Mouse (Mus musculus) embryonic facial prominence, embryonic 10.5 days (tissue): ENCODE data around the gene Col4a2. TPM values are rescaled to one million over a fixed set of nuclear protein-coding genes. Genes with fewer than 3 reads are reported as not detected.
A peak's percentile ranks its signal among the peaks of the same experiment; 100 is the strongest.
"Not testable (repeated sequence)": the region's sequence is repeated elsewhere in the genome, so short reads cannot be mapped to it uniquely, and the experiment has no call there.

Experiments used
- DNase-seq: peaks from one replicate; pipeline ENCODE4 v3.0.0-alpha.2; 2017; ENCODE audit warnings: low spot score
- H3K27ac ChIP-seq: fragments of 300-500 bp; sonication (generic); replicated peaks from 2 replicates; pipeline ENCODE4 v1.5.1; 2016; ENCODE audit warnings: mild to moderate bottlenecking
- H3K27me3 ChIP-seq: fragments of 300-500 bp; sonication (generic); replicated peaks from 2 replicates; pipeline ENCODE4 v1.6.1; 2016; ENCODE audit warnings: low read depth, mild to moderate bottlenecking; ENCODE audit not compliant: poor library complexity, severe bottlenecking
- H3K36me3 ChIP-seq: fragments of 300-500 bp; sonication (generic); replicated peaks from 2 replicates; pipeline ENCODE4 v1.6.1; 2016; ENCODE audit warnings: mild to moderate bottlenecking, moderate library complexity
- H3K4me1 ChIP-seq: fragments of 300-500 bp; sonication (generic); 2 replicates; pipeline ENCODE4 v1.6.1; 2016
- H3K4me3 ChIP-seq: fragments of 300-500 bp; sonication (generic); 2 replicates; pipeline ENCODE4 v1.5.1; 2016; ENCODE audit warnings: mild to moderate bottlenecking, moderate library complexity
- H3K9me3 ChIP-seq: fragments of 300-500 bp; sonication (generic); 2 replicates; pipeline ENCODE4 v1.6.1; 2016; ENCODE audit warnings: mild to moderate bottlenecking
- WGBS: fragments of 180-500 bp; shearing (Covaris S2); methylation state at CpG from one replicate; pipeline ENCODE4 v1.1.7; 2016; 5-methylcytosine and 5-hydroxymethylcytosine counted together
- polyA plus RNA-seq: library from polyadenylated mRNA; unstranded; fragments of >200 nt; fragmentation: Nextera tagmentation; extraction: Ambion mirVana; gene quantifications from 2 replicates; pipeline ENCODE4 v1.2.1, GENCODE M21; 2016

The Col4a2 gene
- polyA plus RNA-seq, 1 experiment from 2014 or later: 54.7 TPM

DNA sequence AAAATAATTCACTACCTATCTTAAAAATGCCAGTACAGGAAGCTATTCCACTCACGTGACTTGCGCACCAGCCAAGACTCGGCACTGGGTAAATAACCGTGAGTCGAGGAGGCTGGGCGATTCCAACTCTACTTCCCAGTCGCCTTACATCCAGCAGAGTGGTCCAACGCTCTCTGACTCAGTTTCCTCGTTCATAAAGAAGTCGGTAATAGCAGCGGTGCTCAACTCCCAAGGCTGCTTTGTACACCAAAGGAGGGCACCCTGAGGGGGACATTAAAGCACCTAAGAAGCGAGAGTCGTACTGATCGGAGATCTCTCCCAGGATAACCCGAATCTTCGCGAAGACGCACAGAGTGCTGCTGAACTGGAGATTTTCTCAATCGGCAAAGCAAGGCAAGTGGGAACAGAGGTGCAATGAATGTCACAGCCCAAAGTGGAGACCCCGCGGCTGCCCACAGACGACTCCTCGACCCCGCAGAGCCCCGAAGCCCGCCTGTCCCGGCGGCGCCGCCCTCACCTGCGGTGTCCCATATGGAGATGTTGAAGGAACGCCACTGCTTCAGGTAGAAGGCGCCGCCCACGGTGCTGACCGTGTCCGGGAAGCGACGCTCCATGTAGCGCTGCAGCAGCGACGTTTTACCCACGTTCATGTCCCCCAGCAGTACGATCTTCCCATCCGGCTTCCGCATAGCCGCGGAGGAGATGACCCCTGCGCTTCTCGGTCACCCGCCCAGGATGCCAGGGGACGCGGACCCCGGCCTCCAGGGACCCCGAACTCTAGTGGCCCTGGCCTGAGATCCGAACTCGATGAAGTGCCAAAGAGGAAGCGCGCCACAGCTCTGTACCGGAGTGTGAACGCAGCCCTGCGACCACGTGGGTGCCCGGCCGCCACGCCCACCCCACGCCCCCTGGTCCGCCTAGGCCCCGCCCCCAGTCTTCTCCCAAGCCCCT, 165.5 kb downstream of the Col4a2 start, which contains the start of gene Rab20:
Rab20 (minus strand) TSS at position 900 of the 951 bp plus-strand sequence.
- Histone ChIP-seq H3K27me3 (peaks cover 98% of the 10 kb centered on the region), H3K9me3 (no peaks in the 10 kb centered on the region), H3K4me3 (peak within 1 kb of the TSS; percentile 69), H3K27ac (no peak within 1 kb of the TSS), H3K4me1 (peaks cover 66% of the 10 kb centered on the region), H3K36me3 (no peaks in the 10 kb centered on the region)
- under 1% methylated on average over 69 of the region's 69 CpGs for WGBS
- DNase-seq: peak; percentile 88

DNA sequence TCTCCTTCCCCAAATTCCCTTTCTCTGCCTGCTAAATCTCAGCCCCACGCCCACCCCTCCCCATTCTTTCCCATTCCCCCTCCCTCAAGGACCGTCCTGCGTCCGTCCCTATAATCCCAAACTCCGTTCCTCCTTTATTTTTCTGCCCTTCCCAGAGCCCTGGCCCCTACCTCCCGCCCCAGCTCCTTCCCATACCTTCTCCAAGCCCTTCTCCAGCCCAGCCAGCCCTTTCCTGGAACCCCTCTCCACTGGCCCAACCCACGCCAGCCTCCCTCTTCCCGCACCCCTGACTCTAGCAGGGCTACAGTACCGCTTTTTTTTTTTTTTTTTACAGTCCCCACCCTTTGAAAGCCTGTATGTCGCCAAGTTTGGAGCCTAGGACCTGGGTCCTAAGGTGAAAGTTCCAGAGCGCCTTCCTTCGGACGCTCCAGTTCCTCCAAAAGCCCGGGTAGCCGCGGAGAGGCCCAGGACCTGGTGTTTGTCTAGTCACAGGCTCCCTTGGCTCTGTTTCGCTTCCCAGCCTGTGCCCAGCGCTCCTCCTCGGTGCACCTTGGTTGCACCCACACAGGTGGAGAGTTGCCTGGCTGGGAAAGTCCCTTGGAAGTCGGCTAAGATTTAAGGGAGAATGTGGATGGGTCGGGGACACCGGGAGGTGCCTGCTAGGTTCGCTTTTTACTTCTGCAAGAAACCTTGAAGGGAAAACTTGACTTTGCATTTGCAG, 166.4 kb downstream of the Col4a2 start:
- 1% methylated on average over 23 of the region's 23 CpGs for WGBS
- DNase-seq: peak; percentile 37

DNA sequence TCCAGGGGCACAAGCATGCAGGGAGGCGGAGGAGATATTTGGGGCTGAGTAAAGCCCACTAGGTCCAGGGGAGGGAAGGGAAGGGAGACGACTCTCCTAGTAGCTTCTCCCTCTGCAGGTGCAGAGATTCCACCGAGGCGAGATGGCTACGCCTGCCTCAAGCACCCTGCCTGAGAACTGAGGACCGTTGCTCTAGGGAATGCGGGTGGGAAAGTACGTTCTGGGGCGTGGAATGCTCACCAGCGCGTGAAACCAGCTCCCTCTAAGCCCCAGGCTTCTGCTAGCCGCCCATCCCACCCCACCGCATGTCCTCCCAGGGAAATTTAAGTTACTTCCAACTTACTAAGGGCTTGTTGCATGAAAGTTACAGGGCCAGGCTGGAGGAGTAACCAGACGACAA, 167.0 kb downstream of the Col4a2 start:
- Histone ChIP-seq H3K36me3 (no peaks in the 10 kb centered on the region), H3K4me3 (0 out of 2 replicates have a peak overlapping the region, but pooled peaks have one; percentile 1), H3K9me3 (no peaks in the 10 kb centered on the region), H3K27ac (no peak overlapping the region), H3K27me3 (peaks cover 91% of the 10 kb centered on the region), H3K4me1 (peaks cover 56% of the 10 kb centered on the region)
- 3% methylated on average over 14 of the region's 14 CpGs for WGBS
- peak; percentile 14 for DNase-seq

More for the DNA sequence above, 166.4 kb downstream of the Col4a2 start:
- Histone ChIP-seq H3K36me3 (no peaks in the 10 kb centered on the region), H3K27ac (no peak overlapping the region), H3K4me3 (peak overlapping the region; percentile 69), H3K27me3 (peaks cover 95% of the 10 kb centered on the region), H3K4me1 (peaks cover 57% of the 10 kb centered on the region), H3K9me3 (no peaks in the 10 kb centered on the region)

DNA sequence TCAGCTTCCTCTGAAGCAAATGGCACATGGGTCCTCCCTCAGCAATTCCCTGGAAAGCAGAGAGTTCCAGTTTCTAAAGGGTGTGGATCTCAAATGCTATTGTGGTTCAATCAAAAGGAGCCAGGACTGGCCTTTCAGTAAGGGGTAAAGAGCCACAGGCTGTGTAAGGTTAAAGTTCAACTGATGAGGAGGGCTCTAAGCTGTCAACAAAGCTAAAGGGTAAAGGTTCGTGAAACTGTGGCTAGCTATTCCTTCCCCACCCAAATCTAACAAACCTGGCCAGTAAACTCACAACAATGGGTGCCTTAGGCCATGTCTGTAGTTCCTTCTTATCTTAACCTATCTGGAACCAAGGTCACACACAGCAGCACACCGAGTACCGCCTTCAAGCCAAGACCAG, 169.3 kb downstream of the Col4a2 start:
- Histone ChIP-seq H3K9me3 (no peaks in the 10 kb centered on the region), H3K4me3 (no peak overlapping the region), H3K4me1 (peaks cover 40% of the 10 kb centered on the region), H3K27ac (no peak overlapping the region), H3K36me3 (no peaks in the 10 kb centered on the region), H3K27me3 (peaks cover 70% of the 10 kb centered on the region)
- 59% methylated on average over 3 of the region's 3 CpGs for WGBS
- DNase-seq: no peak

DNA sequence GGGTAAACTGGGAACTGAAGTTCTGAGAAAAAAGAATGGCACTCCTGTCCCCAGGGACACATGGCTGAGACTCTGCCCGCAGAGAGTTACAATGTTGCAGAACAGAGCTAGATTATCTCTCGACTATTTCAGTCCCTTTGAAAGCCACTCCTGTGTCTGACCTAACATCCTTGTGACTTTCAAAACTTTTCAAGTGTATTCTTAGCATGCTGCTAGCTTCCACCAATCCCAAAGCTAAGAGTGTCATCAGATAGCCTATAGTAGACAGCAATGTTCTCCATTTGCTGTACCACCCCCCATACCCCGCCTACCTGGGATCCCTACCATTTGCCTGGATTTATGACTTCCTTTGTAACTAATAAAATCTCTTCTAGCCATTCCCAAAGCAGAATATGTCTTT, 169.9 kb downstream of the Col4a2 start:
- no peak overlapping the region for H3K27ac ChIP-seq
- peaks cover 64% of the 10 kb centered on the region for H3K27me3 ChIP-seq
- DNase-seq: no peak
- no peaks in the 10 kb centered on the region for H3K9me3 ChIP-seq
- H3K4me3 ChIP-seq: no peak overlapping the region
- 75% methylated on average over 3 of the region's 3 CpGs for WGBS
- H3K36me3 ChIP-seq: no peaks in the 10 kb centered on the region
- H3K4me1 ChIP-seq: peaks cover 33% of the 10 kb centered on the region

DNA sequence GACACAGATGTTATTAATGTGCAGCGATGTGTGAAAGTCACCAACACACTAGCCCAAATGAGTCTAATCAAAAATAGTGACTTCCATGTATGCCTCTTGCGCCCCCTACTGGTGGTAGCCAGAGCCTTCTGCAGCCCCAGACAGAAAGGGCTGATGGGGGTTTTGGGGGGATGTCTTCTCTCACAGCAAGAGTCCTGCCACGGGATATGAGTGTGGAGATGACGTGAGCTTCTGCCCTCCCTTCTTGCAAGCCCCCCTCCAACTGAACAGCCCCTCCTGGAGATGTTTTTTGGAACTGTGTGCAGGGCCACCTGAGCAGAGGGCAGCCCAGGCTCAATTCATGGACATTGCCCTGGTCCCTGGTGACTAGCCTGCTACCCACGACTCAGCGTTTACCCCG, 173.5 kb downstream of the Col4a2 start:
- Histone ChIP-seq H3K27ac (no peak overlapping the region), H3K27me3 (peaks cover 49% of the 10 kb centered on the region), H3K9me3 (no peaks in the 10 kb centered on the region), H3K4me1 (0 out of 2 replicates have a peak, but pooled peaks cover 5% of the 10 kb centered on the region), H3K4me3 (no peak overlapping the region), H3K36me3 (no peaks in the 10 kb centered on the region)
- peak; percentile 81 for DNase-seq
- WGBS: 24% methylated on average over 7 of the region's 7 CpGs

DNA sequence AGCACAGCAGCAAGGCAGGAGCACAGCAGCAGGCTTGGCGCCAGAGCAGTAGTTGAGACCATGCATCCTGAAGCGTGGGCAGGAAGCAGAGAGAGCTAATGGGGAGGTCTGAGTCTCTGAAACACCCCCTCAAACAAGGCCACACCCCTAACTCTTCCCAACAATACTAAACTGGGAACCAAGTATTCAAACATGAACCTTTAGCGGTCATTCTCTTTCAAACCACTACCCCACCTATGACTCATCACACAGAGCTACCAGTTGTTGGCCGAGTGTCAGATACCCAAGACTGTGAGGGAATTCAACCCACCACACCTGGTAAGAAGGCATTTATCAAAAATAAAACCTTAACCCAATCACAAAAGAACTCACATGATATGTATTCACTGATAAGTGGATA, 174.6 kb downstream of the Col4a2 start:
- Histone ChIP-seq H3K27ac (no peak overlapping the region), H3K4me3 (no peak overlapping the region), H3K27me3 (peaks cover 44% of the 10 kb centered on the region), H3K9me3 (no peaks in the 10 kb centered on the region), H3K4me1 (0 out of 2 replicates have a peak, but pooled peaks cover 5% of the 10 kb centered on the region), H3K36me3 (no peaks in the 10 kb centered on the region)
- DNase-seq: no peak
- 79% methylated on average over 4 of the region's 4 CpGs for WGBS

DNA sequence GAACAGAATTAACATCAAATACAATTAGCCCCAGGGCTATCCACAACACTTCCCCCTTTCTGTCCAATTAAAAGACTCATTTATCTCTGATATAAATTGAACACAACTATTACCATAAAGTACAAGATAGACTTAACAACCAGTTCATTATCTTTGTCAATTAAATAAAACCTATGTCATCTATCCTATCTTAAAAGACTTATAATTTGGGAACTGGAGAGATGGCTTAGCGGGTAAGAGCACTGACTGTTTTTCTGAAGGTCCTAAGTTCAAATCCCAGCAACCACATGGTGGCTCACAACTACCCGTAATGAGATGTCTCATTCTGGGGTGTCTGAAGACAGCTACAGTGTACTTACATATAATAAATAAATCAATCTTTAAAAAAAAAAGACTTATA, 179.7 kb downstream of the Col4a2 start:
- H3K27me3 ChIP-seq: peaks cover 31% of the 10 kb centered on the region
- H3K4me3 ChIP-seq, H3K36me3 ChIP-seq, DNase-seq, H3K27ac ChIP-seq, H3K9me3 ChIP-seq, H3K4me1 ChIP-seq: not testable (repeated sequence)
- 87% methylated on average over 2 of the region's 2 CpGs for WGBS

DNA sequence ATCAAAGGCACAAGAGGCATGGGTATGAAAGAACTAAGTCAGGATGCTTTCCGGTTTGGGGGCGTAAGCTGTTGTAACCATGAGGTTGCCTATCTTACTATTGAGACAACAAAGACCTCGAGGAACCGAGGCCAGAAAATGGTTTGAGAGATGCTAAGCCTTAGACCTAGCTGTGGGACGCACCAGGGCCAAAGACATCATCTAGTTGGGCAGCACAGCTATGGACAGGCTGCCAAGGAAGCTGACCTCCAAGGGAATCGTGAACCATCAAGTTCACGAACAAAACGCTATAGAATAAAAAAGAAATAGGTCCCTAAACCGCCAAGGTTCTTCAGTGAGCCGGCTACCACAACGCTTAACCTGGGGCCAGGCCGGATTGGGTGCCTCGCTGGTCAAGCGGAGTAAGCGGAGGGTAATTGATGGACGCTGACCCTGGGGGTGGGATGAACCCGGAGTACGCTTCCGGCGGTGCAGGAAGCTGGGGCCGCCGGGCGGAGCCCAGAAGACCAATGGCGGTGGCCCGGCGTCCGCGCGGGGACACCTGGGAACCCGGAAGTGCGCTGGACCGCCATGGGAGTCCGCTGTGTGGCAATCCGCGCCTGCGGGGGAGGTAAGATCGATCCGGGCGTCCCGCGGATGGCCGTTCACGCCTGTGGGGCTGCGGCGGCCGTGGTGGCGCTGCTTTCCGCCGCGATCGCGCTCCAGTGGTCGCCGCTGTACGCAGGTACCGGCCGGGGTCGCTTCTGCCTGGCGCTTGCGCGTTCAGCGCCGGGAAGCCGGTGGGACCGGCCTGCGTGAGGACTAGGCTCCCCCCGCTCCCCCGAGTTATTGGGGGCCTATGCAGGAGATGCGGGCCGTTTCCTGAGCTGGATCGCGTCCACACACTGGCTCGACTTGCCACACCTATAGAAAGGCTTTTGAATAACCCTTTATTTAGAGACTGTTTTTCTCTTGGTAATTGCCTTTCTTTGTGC, 184.7 kb downstream of the Col4a2 start, which contains the start of gene Naxd:
Naxd (plus strand) TSS at position 490 of the 974 bp plus-strand sequence.
- Histone ChIP-seq H3K27ac (peak within 1 kb of the TSS; percentile 94), H3K27me3 (peaks cover 5% of the 10 kb centered on the region; the same call in 1 of the 2 replicates), H3K4me3 (peak within 1 kb of the TSS; percentile 98), H3K36me3 (peaks cover 22% of the 10 kb centered on the region), H3K4me1 (peaks cover 17% of the 10 kb centered on the region), H3K9me3 (no peaks in the 10 kb centered on the region)
- DNase-seq: peak; percentile 94
- 4% methylated on average over 73 of the region's 73 CpGs for WGBS

DNA sequence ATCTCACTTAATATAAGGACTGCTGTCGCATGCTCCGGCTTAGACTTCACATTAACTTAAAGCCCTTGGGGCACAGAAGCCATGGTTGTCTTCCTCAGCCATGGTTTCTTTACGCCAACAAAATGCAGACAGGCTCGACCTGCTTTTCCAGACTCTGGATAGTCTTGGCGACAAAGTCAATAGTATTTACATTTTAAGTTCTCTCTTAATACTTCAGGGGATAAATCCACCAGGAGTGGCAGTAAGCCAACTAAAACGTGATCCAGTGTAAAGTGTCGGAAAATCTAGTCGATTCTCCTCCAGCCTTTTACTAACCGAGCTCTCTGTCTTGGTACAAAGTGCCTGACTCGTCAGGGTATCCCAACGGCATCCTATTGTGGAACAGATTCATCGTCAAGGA, 185.7 kb downstream of the Col4a2 start:
- H3K27ac ChIP-seq: no peak overlapping the region
- peaks cover 17% of the 10 kb centered on the region for H3K4me1 ChIP-seq
- H3K36me3 ChIP-seq: peaks cover 32% of the 10 kb centered on the region
- H3K27me3 ChIP-seq: peaks cover 5% of the 10 kb centered on the region; the same call in 1 of the 2 replicates
- DNase-seq: no peak
- H3K9me3 ChIP-seq: no peaks in the 10 kb centered on the region
- 76% methylated on average over 12 of the region's 12 CpGs for WGBS
- peak overlapping the region; percentile 98 for H3K4me3 ChIP-seq
